Mouse (Mus musculus) limb, embryonic 11.5 days (tissue): ENCODE measurements around the gene Dst. TPM values are rescaled to one million over a fixed set of nuclear protein-coding genes. Genes with fewer than 3 reads are reported as not detected.

Source experiments
- ATAC-seq: fragments of 200-750 bp; cut with Nextera tagmentation; 2 replicates; pipeline ENCODE4 v1.8.0; 2017; ENCODE audit warnings: low read depth; ENCODE audit not compliant: insufficient number of reproducible peaks, low FRiP score, low TSS enrichment
- DNase-seq: peaks from one replicate; pipeline ENCODE4 v3.0.0-alpha.2; 2015; ENCODE audit warnings: low spot score
- H3K27ac ChIP-seq: fragments of 300-500 bp; sonication (generic); replicated peaks from 2 replicates; pipeline ENCODE4 v1.5.1; 2014; ENCODE audit warnings: low read depth, mild to moderate bottlenecking, low read length
- H3K27me3 ChIP-seq: fragments of 300-500 bp; sonication (generic); 2 replicates; pipeline ENCODE4 v1.6.1; 2014; ENCODE audit warnings: mild to moderate bottlenecking, low read length, mixed read lengths; ENCODE audit not compliant: control insufficient read depth, insufficient read depth
- H3K36me3 ChIP-seq: fragments of 300-500 bp; sonication (generic); 2 replicates; pipeline ENCODE4 v1.6.1; 2014; ENCODE audit warnings: mild to moderate bottlenecking, low read length, moderate library complexity, mixed read lengths; ENCODE audit not compliant: control insufficient read depth, insufficient read depth
- H3K4me1 ChIP-seq: fragments of 300-500 bp; sonication (generic); 2 replicates; pipeline ENCODE4 v1.6.1; 2014; ENCODE audit warnings: low read length, mixed read lengths; ENCODE audit not compliant: control insufficient read depth, insufficient read depth
- H3K4me2 ChIP-seq: fragments of 300-500 bp; sonication (generic); 2 replicates; pipeline ENCODE4 v1.6.1; 2014; ENCODE audit warnings: low read depth, mild to moderate bottlenecking, moderate library complexity; ENCODE audit not compliant: severe bottlenecking
- H3K4me3 ChIP-seq: fragments of 300-500 bp; sonication (generic); 2 replicates; pipeline ENCODE4 v1.5.1; 2014; ENCODE audit warnings: low read depth, low read length
- H3K9ac ChIP-seq: fragments of 300-500 bp; sonication (generic); 2 replicates; pipeline ENCODE4 v1.6.1; 2014; ENCODE audit warnings: mild to moderate bottlenecking, low read length
- H3K9me3 ChIP-seq: fragments of 300-500 bp; sonication (generic); 2 replicates; pipeline ENCODE4 v1.6.1; 2016; ENCODE audit warnings: low read length; ENCODE audit not compliant: control insufficient read depth
- WGBS: fragments of 180-500 bp; shearing (Covaris S2); extraction: QIAGEN DNeasy Blood & Tissue Kit; methylation state at CpG from one replicate; pipeline ENCODE4 v1.1.7; 2014; 5-methylcytosine and 5-hydroxymethylcytosine counted together
- polyA plus RNA-seq: library from polyadenylated mRNA; unstranded; fragments of >200 nt; fragmentation: Nextera tagmentation; extraction: Ambion mirVana; gene quantifications from 2 replicates; pipeline ENCODE4 v1.2.1, GENCODE M21; 2014

The Dst gene
- polyA plus RNA-seq, 1 experiment from 2014 or later = 14.7 TPM

- ATAC-seq (no peak), DNase-seq (peak; percentile 83)
- Histone ChIP-seq H3K27me3 (no peaks in the 10 kb centered on the region), H3K4me3 (no peak overlapping the region), H3K9me3 (no peaks in the 10 kb centered on the region), H3K4me1 (no peaks in the 10 kb centered on the region), H3K27ac (no peak overlapping the region), H3K9ac (no peak overlapping the region), H3K4me2 (no peak overlapping the region), H3K36me3 (no peaks in the 10 kb centered on the region)
- 72% methylated on average over 14 of the region's 14 CpGs for WGBS
These were observed 256.7 kb downstream of the Dst start for GRCm38 (mm10) chr1:34164616-34165295.

GRCm38 (mm10) chr1:34165926-34166325 lies 257.9 kb downstream of the Dst start:
- WGBS = 97% methylated on average over 4 of the region's 4 CpGs
- Histone ChIP-seq H3K4me3 (no peak overlapping the region), H3K4me2 (no peak overlapping the region), H3K27me3 (no peaks in the 10 kb centered on the region), H3K4me1 (no peaks in the 10 kb centered on the region), H3K36me3 (no peaks in the 10 kb centered on the region; the same call in 1 of the 2 replicates), H3K9ac (no peak overlapping the region), H3K9me3 (no peaks in the 10 kb centered on the region), H3K27ac (no peak overlapping the region)
- DNase-seq = no peak
- ATAC-seq = no peak

GRCm38 (mm10) chr1:34167151-34168057 lies 259.4 kb downstream of the Dst start:
- Histone ChIP-seq H3K9ac (no peak overlapping the region), H3K4me3 (no peak overlapping the region), H3K4me1 (no peaks in the 10 kb centered on the region), H3K4me2 (no peak overlapping the region), H3K27ac (no peak overlapping the region), H3K27me3 (no peaks in the 10 kb centered on the region), H3K9me3 (no peaks in the 10 kb centered on the region), H3K36me3 (no peaks in the 10 kb centered on the region; the same call in none of the 2 replicates)
- ATAC-seq = no peak
- no peak for DNase-seq
- WGBS = 88% methylated on average over 19 of the region's 19 CpGs

- H3K4me2 ChIP-seq = no peak overlapping the region
- no peak overlapping the region for H3K9ac ChIP-seq
- no peaks in the 10 kb centered on the region for H3K9me3 ChIP-seq
- WGBS = 91% methylated on average over 12 of the region's 12 CpGs
- H3K36me3 ChIP-seq = no peaks in the 10 kb centered on the region; the same call in none of the 2 replicates
- ATAC-seq = no peak
- H3K4me1 ChIP-seq = no peaks in the 10 kb centered on the region
- no peak overlapping the region for H3K4me3 ChIP-seq
- no peak overlapping the region for H3K27ac ChIP-seq
- DNase-seq = no peak
- H3K27me3 ChIP-seq = no peaks in the 10 kb centered on the region
These were observed 261.1 kb downstream of the Dst start for GRCm38 (mm10) chr1:34169086-34169485.

- no peak for DNase-seq
- H3K4me1 ChIP-seq = no peaks in the 10 kb centered on the region
- no peak overlapping the region for H3K27ac ChIP-seq
- H3K27me3 ChIP-seq = no peaks in the 10 kb centered on the region
- no peak overlapping the region for H3K9ac ChIP-seq
- no peak overlapping the region for H3K4me2 ChIP-seq
- H3K36me3 ChIP-seq = no peaks in the 10 kb centered on the region; the same call in none of the 2 replicates
- 93% methylated on average over 15 of the region's 15 CpGs for WGBS
- no peaks in the 10 kb centered on the region for H3K9me3 ChIP-seq
- no peak for ATAC-seq
- H3K4me3 ChIP-seq = no peak overlapping the region
These were observed 266.5 kb downstream of the Dst start for GRCm38 (mm10) chr1:34174517-34174916.

GRCm38 (mm10) chr1:34174961-34175360 lies 266.9 kb downstream of the Dst start:
- DNase-seq = no peak

GRCm38 (mm10) chr1:34178022-34178727 lies 270.1 kb downstream of the Dst start:
- Histone ChIP-seq H3K36me3 (no peaks in the 10 kb centered on the region; the same call in 1 of the 2 replicates), H3K4me1 (no peaks in the 10 kb centered on the region), H3K27me3 (no peaks in the 10 kb centered on the region), H3K9me3 (no peaks in the 10 kb centered on the region), H3K9ac (no peak overlapping the region), H3K27ac (no peak overlapping the region), H3K4me3 (no peak overlapping the region), H3K4me2 (no peak overlapping the region)
- 91% methylated on average over 41 of the region's 41 CpGs for WGBS
- no peak for DNase-seq
- ATAC-seq = no peak

More at GRCm38 (mm10) chr1:34174961-34175360, 266.9 kb downstream of the Dst start:
- Histone ChIP-seq H3K4me1 (no peaks in the 10 kb centered on the region), H3K9ac (no peak overlapping the region), H3K27me3 (no peaks in the 10 kb centered on the region), H3K27ac (no peak overlapping the region), H3K4me3 (no peak overlapping the region), H3K36me3 (no peaks in the 10 kb centered on the region; the same call in none of the 2 replicates), H3K9me3 (no peaks in the 10 kb centered on the region), H3K4me2 (no peak overlapping the region)
- no peak for ATAC-seq
- 86% methylated on average over 8 of the region's 8 CpGs for WGBS

GRCm38 (mm10) chr1:34179756-34180155 lies 271.7 kb downstream of the Dst start:
- H3K4me3 ChIP-seq = no peak overlapping the region
- no peaks in the 10 kb centered on the region for H3K4me1 ChIP-seq
- no peaks in the 10 kb centered on the region; the same call in 1 of the 2 replicates for H3K36me3 ChIP-seq
- H3K9me3 ChIP-seq = no peaks in the 10 kb centered on the region
- H3K27ac ChIP-seq = no peak overlapping the region
- WGBS = 96% methylated on average over 19 of the region's 19 CpGs
- no peak for ATAC-seq
- H3K27me3 ChIP-seq = no peaks in the 10 kb centered on the region
- no peak overlapping the region for H3K4me2 ChIP-seq
- no peak for DNase-seq
- H3K9ac ChIP-seq = no peak overlapping the region
